21 mouse cellular contexts compared by ENCODE assay signal in genomic region chr14:21900951-21901350, GRCm38 (mm10). TPM values are rescaled to one million over a fixed set of nuclear protein-coding genes. Genes with fewer than 3 reads are reported as not detected.
DNase-seq lines count a peak whose midpoint lies in the region; ATAC-seq lines count a peak whose summit lies in the region.
"Had no signal": no experiment of that assay in that cellular context is flagged by ENCODE, and none has a peak within 500 bp of the region (broad histone marks: within the 10 kb centered on the region; RNA-seq: fewer than 3 reads in every experiment).

No protein-coding gene starts in this region.

- no peak overlapping the region for H3K4me2 ChIP-seq in limb, embryonic 11.5 days (ENCODE audit: low read depth, severe bottlenecking)

- 63% methylated on average over 2 of the region's 2 CpGs for WGBS in heart, embryonic 10.5 days
- 52% methylated on average over 2 of the region's 2 CpGs for WGBS in limb, embryonic 11.5 days
- 67% methylated on average over 2 of the region's 2 CpGs for WGBS in limb, embryonic 10.5 days

- no peak for ATAC-seq in limb, embryonic 11.5 days (ENCODE audit: insufficient number of reproducible peaks, low FRiP score, low TSS enrichment, low read depth)
- ATAC-seq: activated CD4-positive, CD25-positive, alpha-beta regulatory T cell, adult 4 months; CD4-positive, CD25-positive, alpha-beta regulatory T cell, adult 4 months; Patski had no signal

- intact Hi-C loops in heart, postnatal 10 days (cut with DNase I): no loop called here

- no peaks in the 10 kb centered on the region for H3K9me3 ChIP-seq in heart, embryonic 10.5 days
- H3K9me3 ChIP-seq in limb, embryonic 11.5 days (ENCODE audit: control insufficient read depth, low read length): no peaks in the 10 kb centered on the region
- no peaks in the 10 kb centered on the region for H3K9me3 ChIP-seq in limb, embryonic 10.5 days (replicated peaks)
- H3K9me3 ChIP-seq: G1E had no signal

- H3K9ac ChIP-seq in limb, embryonic 11.5 days (ENCODE audit: low read length): no peak overlapping the region

- H3K4me3 ChIP-seq in heart, embryonic 10.5 days: no peak overlapping the region
- no peak overlapping the region for H3K4me3 ChIP-seq in limb, embryonic 11.5 days (ENCODE audit: low read depth, low read length)
- no peak overlapping the region for H3K4me3 ChIP-seq in limb, embryonic 10.5 days

- no peaks in the 10 kb centered on the region for H3K36me3 ChIP-seq in heart, embryonic 10.5 days
- no peaks in the 10 kb centered on the region for H3K36me3 ChIP-seq in limb, embryonic 11.5 days (ENCODE audit: control insufficient read depth, insufficient read depth, low read length)
- H3K36me3 ChIP-seq in limb, embryonic 10.5 days: no peaks in the 10 kb centered on the region
- H3K36me3 ChIP-seq: G1E had no signal

- H3K27ac ChIP-seq in heart, embryonic 10.5 days: no peak overlapping the region
- no peak overlapping the region for H3K27ac ChIP-seq in limb, embryonic 11.5 days (replicated peaks; ENCODE audit: low read depth, low read length)
- H3K27ac ChIP-seq in limb, embryonic 10.5 days: no peak overlapping the region

- peaks cover 35% of the 10 kb centered on the region for H3K4me1 ChIP-seq in heart, embryonic 10.5 days
- H3K4me1 ChIP-seq in limb, embryonic 11.5 days (ENCODE audit: control insufficient read depth, insufficient read depth, low read length): peaks cover 27% of the 10 kb centered on the region
- peaks cover 41% of the 10 kb centered on the region for H3K4me1 ChIP-seq in limb, embryonic 10.5 days

- DNase-seq in heart, adult 11 months: peak; percentile 55
- no peak for DNase-seq in heart, postnatal 10 days
- peak; percentile 35 for DNase-seq in heart, embryonic 10.5 days (ENCODE audit: low spot score)
- no peak for DNase-seq in heart, adult 18-20 months
- peak; percentile 21 for DNase-seq in limb, embryonic 11.5 days (ENCODE audit: low spot score)
- DNase-seq in limb, embryonic 10.5 days (ENCODE audit: low spot score): no peak
- DNase-seq: adrenal gland, adult 2 months; adrenal gland, adult 8-10 months; adrenal gland, postnatal 10 days; adrenal gland, postnatal 14 days; adrenal gland, postnatal 25 days; adrenal gland, postnatal 36 days; B cell, adult 2 months; cerebellum, adult 11 months; cerebellum, adult 11-12 months; cerebellum, adult 18-20 months had no signal

- no peaks in the 10 kb centered on the region for H3K27me3 ChIP-seq in heart, embryonic 10.5 days (ENCODE audit: insufficient read depth, poor library complexity, severe bottlenecking)
- no peaks in the 10 kb centered on the region for H3K27me3 ChIP-seq in limb, embryonic 11.5 days (ENCODE audit: control insufficient read depth, insufficient read depth, low read length)
- H3K27me3 ChIP-seq in limb, embryonic 10.5 days (ENCODE audit: low read depth, poor library complexity, severe bottlenecking): peaks cover 52% of the 10 kb centered on the region
- H3K27me3 ChIP-seq: CH12.LX had no signal

RNA-seq across cellular contexts. Expression of gene Comtd1, which starts 52.2 kb away (rescaled TPM):
- total RNA-seq in heart, postnatal 10 days (2021): 10 to 100 TPM in 1 of 2 experiments, 1 to 10 TPM in 1; 8.8 to 10.3 TPM
- 48.1 and 52.2 TPM in 2 replicates for polyA plus RNA-seq in heart, embryonic 10.5 days (2016; fragmentation: Nextera tagmentation; extraction: Ambion mirVana)
- 1 to 10 TPM; 8.1 to 8.4 TPM for total RNA-seq in heart, adult 18-20 months (2021)
- polyA plus RNA-seq in limb, embryonic 11.5 days (2014; fragmentation: Nextera tagmentation; extraction: Ambion mirVana): 14.3 and 18.7 TPM in 2 replicates
- polyA plus RNA-seq in limb, embryonic 10.5 days (2016; fragmentation: Nextera tagmentation; extraction: Ambion mirVana): 20.9 and 29.8 TPM in 2 replicates

Comparison
In these comparisons a context has a peak if more than half of its experiments do, and no peak if none do; other contexts are left out.
1. DNase-seq: peak in heart, adult 11 months (single experiment), heart, embryonic 10.5 days (single experiment) and limb, embryonic 11.5 days (single experiment); none in heart, postnatal 10 days (0 of 2), heart, adult 18-20 months (0 of 2) and limb, embryonic 10.5 days (single experiment).